Comparison of ENCODE assay signal across 20 mouse cellular contexts in the genomic region with DNA sequence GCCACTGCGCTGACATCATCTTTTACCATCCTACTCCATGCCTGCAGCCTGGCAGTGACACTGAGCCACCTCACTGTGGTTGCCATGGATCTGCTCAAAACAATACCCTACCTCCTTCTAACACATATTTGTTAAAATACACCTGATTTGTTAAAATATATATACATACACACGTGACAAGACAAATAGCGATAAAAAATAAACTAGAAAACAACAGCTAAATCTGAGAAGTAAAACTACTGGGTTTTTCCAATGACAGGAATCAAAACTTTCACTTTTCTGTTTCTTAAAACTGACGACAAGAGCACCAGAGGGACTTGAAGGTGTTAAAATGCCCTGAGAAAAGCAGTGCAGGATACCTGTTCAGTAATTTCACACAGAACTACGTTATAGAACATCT. TPM values are rescaled to one million over a fixed set of nuclear protein-coding genes. Genes with fewer than 3 reads are reported as not detected.
"Had no signal": no experiment of that assay in that cellular context is flagged by ENCODE, and none has a peak within 500 bp of the region (broad histone marks: within the 10 kb centered on the region; RNA-seq: fewer than 3 reads in every experiment).

No protein-coding gene starts in this region.

- ATAC-seq: liver, postnatal 0 days; lung, postnatal 0 days; midbrain, embryonic 16.5 days had no signal

- DNase-seq: liver, postnatal 0 days; lung, adult 2 months; lung, postnatal 14 days; lung, postnatal 36 days; midbrain, embryonic 14.5 days; right cerebral cortex, postnatal 14 days; thymus, adult 2 months; thymus, postnatal 14 days; thymus, postnatal 36 days had no signal

- H3K4me3 ChIP-seq: lung, embryonic 15.5 days; midbrain, embryonic 10.5 days; midbrain, embryonic 12.5 days; myocyte; neural tube, embryonic 13.5 days; neural tube, embryonic 15.5 days; stomach, embryonic 15.5 days had no signal

- H3K9me3 ChIP-seq: lung, embryonic 15.5 days; midbrain, embryonic 10.5 days; midbrain, embryonic 12.5 days; neural tube, embryonic 13.5 days; neural tube, embryonic 15.5 days; stomach, embryonic 15.5 days had no signal

- H3K27me3 ChIP-seq: lung, embryonic 15.5 days; midbrain, embryonic 12.5 days; neural tube, embryonic 13.5 days; neural tube, embryonic 15.5 days; stomach, embryonic 15.5 days had no signal

- H3K27ac ChIP-seq: lung, embryonic 15.5 days; macrophage; midbrain, embryonic 10.5 days; midbrain, embryonic 12.5 days; neural tube, embryonic 13.5 days; neural tube, embryonic 15.5 days; stomach, embryonic 15.5 days; stomach, postnatal 0 days had no signal

- H3K4me2 ChIP-seq: lung, embryonic 15.5 days; midbrain, embryonic 12.5 days; neural tube, embryonic 13.5 days; neural tube, embryonic 15.5 days; stomach, embryonic 15.5 days had no signal

- H3K36me3 ChIP-seq: lung, embryonic 15.5 days; stomach, embryonic 15.5 days had no signal

- H3K4me1 ChIP-seq: lung, embryonic 15.5 days; midbrain, embryonic 10.5 days; midbrain, embryonic 12.5 days; neural tube, embryonic 13.5 days; neural tube, embryonic 15.5 days; stomach, embryonic 15.5 days had no signal

- H3K9ac ChIP-seq: liver, postnatal 0 days; lung, embryonic 15.5 days; midbrain, embryonic 12.5 days; neural tube, embryonic 13.5 days; neural tube, embryonic 15.5 days; stomach, embryonic 15.5 days had no signal

RNA-seq across cellular contexts. Expression of a gene that starts 23.6 kb away (rescaled TPM):
- polyA plus RNA-seq: myocyte had no signal
